In the genomic region with DNA sequence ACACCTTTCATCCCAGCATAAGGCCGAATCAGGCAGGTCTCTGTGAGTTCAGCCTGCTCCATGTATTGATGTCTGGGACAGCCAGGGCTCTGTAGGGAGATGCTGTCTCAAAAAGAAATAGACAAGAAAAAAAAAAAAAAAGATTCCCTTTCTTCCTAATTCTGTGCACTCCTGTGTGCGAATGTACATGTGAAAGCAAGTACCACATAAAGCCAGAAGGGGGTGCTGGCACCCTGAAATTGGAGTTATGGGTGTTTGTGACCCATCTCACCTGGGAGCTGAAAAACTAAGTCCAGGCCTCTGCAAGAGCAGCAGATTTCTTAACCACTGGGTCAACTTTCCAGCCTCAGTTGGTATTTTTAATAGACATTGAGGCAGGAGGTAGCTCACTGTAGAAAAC, we compare ENCODE assay signal across 14 mouse cellular contexts.
A peak's percentile ranks its signal among the peaks of the same experiment; 100 is the strongest.
DNase-seq lines count a peak whose midpoint lies in the region; ATAC-seq and TF ChIP-seq lines count a peak whose summit lies in the region.
"Had no signal": no experiment of that assay in that cellular context is flagged by ENCODE, and none has a peak within 500 bp of the region (broad histone marks: within the 10 kb centered on the region; RNA-seq: fewer than 3 reads in every experiment).

No protein-coding gene starts in this region.

- peak; percentile 40 for TF ChIP-seq CTCF in intestine, postnatal 0 days (IDR thresholded peaks at IDR 0.05; ENCODE audit: low read depth)
- TF ChIP-seq CTCF in midbrain, postnatal 0 days (IDR thresholded peaks at IDR 0.05): peak; percentile 52
- peak; percentile 45 for TF ChIP-seq CTCF in stomach, postnatal 0 days (IDR thresholded peaks at IDR 0.05; ENCODE audit: low read depth)

- no peaks in the 10 kb centered on the region for H3K4me1 ChIP-seq in intestine, postnatal 0 days (replicated peaks; ENCODE audit: control insufficient read depth, insufficient read depth, low read length)
- H3K4me1 ChIP-seq in intestine, embryonic 16.5 days (ENCODE audit: control insufficient read depth, insufficient read depth, low read length): no peaks in the 10 kb centered on the region
- H3K4me1 ChIP-seq in midbrain, postnatal 0 days (ENCODE audit: insufficient read depth, low read length): peaks cover 8% of the 10 kb centered on the region; the same call in 1 of the 2 replicates
- H3K4me1 ChIP-seq in midbrain, embryonic 16.5 days (ENCODE audit: control insufficient read depth, insufficient read depth, low read length): peaks cover 13% of the 10 kb centered on the region
- no peaks in the 10 kb centered on the region for H3K4me1 ChIP-seq in stomach, postnatal 0 days (replicated peaks; ENCODE audit: control insufficient read depth, insufficient read depth)
- H3K4me1 ChIP-seq: limb, embryonic 15.5 days had no signal

- H3K4me2 ChIP-seq in intestine, postnatal 0 days (replicated peaks; ENCODE audit: low read depth): no peak overlapping the region
- no peak overlapping the region for H3K4me2 ChIP-seq in intestine, embryonic 16.5 days (ENCODE audit: low read depth, low read length)
- H3K4me2 ChIP-seq in midbrain, postnatal 0 days (ENCODE audit: low read depth, low read length, poor library complexity, severe bottlenecking): no peak overlapping the region
- no peak overlapping the region for H3K4me2 ChIP-seq in midbrain, embryonic 16.5 days (ENCODE audit: low read length)
- H3K4me2 ChIP-seq in stomach, postnatal 0 days (replicated peaks; ENCODE audit: low read depth): no peak overlapping the region
- H3K4me2 ChIP-seq: limb, embryonic 15.5 days; midbrain, embryonic 11.5 days had no signal

- DNase-seq in adrenal gland, postnatal 14 days: peak; percentile 13
- no peak for DNase-seq in adrenal gland, postnatal 4 days (ENCODE audit: low spot score in 2 of 2)
- no peak for DNase-seq in midbrain, postnatal 0 days (ENCODE audit: low spot score)
- no peak for DNase-seq in stomach, postnatal 0 days (ENCODE audit: low spot score)
- DNase-seq in thymus, postnatal 4 days: no peak
- DNase-seq: cerebellum, adult 11-12 months; kidney, postnatal 4 days; lung, postnatal 14 days had no signal

- TF ChIP-seq EP300 in stomach, postnatal 0 days (optimal IDR thresholded peaks at IDR 0.05): no peak

- H3K4me3 ChIP-seq in intestine, postnatal 0 days (ENCODE audit: low read depth, low read length): no peak overlapping the region
- no peak overlapping the region for H3K4me3 ChIP-seq in intestine, embryonic 16.5 days (ENCODE audit: low read length)
- H3K4me3 ChIP-seq in midbrain, postnatal 0 days (ENCODE audit: low read depth, low read length): no peak overlapping the region
- no peak overlapping the region for H3K4me3 ChIP-seq in midbrain, embryonic 16.5 days (ENCODE audit: low read depth, low read length)
- H3K4me3 ChIP-seq in stomach, postnatal 0 days (ENCODE audit: low read depth, low read length): no peak overlapping the region
- H3K4me3 ChIP-seq: limb, embryonic 15.5 days had no signal

- 75% methylated on average over 2 of the region's 2 CpGs for WGBS in intestine, postnatal 0 days
- WGBS in intestine, embryonic 16.5 days: 77% methylated on average over 2 of the region's 2 CpGs
- 85% methylated on average over 2 of the region's 2 CpGs for WGBS in midbrain, postnatal 0 days
- 77% methylated on average over 2 of the region's 2 CpGs for WGBS in midbrain, embryonic 16.5 days
- WGBS in stomach, postnatal 0 days: 67% methylated on average over 2 of the region's 2 CpGs

- H3K27me3 ChIP-seq in intestine, postnatal 0 days (replicated peaks; ENCODE audit: control insufficient read depth, insufficient read depth, low read length): no peaks in the 10 kb centered on the region
- H3K27me3 ChIP-seq in intestine, embryonic 16.5 days (replicated peaks; ENCODE audit: control insufficient read depth, insufficient read depth, low read length): no peaks in the 10 kb centered on the region
- H3K27me3 ChIP-seq in midbrain, postnatal 0 days (ENCODE audit: insufficient read depth, low read length): no peaks in the 10 kb centered on the region
- no peaks in the 10 kb centered on the region for H3K27me3 ChIP-seq in midbrain, embryonic 16.5 days (ENCODE audit: control insufficient read depth, insufficient read depth, low read depth, low read length)
- no peaks in the 10 kb centered on the region for H3K27me3 ChIP-seq in stomach, postnatal 0 days (ENCODE audit: control insufficient read depth, insufficient read depth, low read length)
- H3K27me3 ChIP-seq: limb, embryonic 15.5 days had no signal

- no peak overlapping the region for H3K27ac ChIP-seq in intestine, postnatal 0 days (ENCODE audit: low read depth, low read length)
- no peak overlapping the region for H3K27ac ChIP-seq in intestine, embryonic 16.5 days (ENCODE audit: low read length)
- H3K27ac ChIP-seq in midbrain, postnatal 0 days (ENCODE audit: low read depth, low read length): no peak overlapping the region
- no peak overlapping the region for H3K27ac ChIP-seq in midbrain, embryonic 16.5 days (ENCODE audit: low read length)
- no peak overlapping the region for H3K27ac ChIP-seq in stomach, postnatal 0 days (replicated peaks)
- H3K27ac ChIP-seq: limb, embryonic 15.5 days had no signal

- H3K9me3 ChIP-seq in intestine, postnatal 0 days (ENCODE audit: control insufficient read depth): no peaks in the 10 kb centered on the region
- H3K9me3 ChIP-seq in intestine, embryonic 16.5 days (ENCODE audit: control insufficient read depth, low read length): no peaks in the 10 kb centered on the region
- no peaks in the 10 kb centered on the region for H3K9me3 ChIP-seq in midbrain, postnatal 0 days (ENCODE audit: low read length)
- no peaks in the 10 kb centered on the region for H3K9me3 ChIP-seq in midbrain, embryonic 16.5 days (replicated peaks; ENCODE audit: control insufficient read depth, low read length, poor library complexity, severe bottlenecking)
- no peaks in the 10 kb centered on the region for H3K9me3 ChIP-seq in stomach, postnatal 0 days (ENCODE audit: control insufficient read depth, low read length)
- H3K9me3 ChIP-seq: limb, embryonic 15.5 days had no signal

- H3K36me3 ChIP-seq in intestine, postnatal 0 days (ENCODE audit: control insufficient read depth, insufficient read depth): no peaks in the 10 kb centered on the region
- no peaks in the 10 kb centered on the region for H3K36me3 ChIP-seq in intestine, embryonic 16.5 days (ENCODE audit: control insufficient read depth, insufficient read depth, low read length)
- H3K36me3 ChIP-seq in midbrain, postnatal 0 days (ENCODE audit: insufficient read depth, low read length): no peaks in the 10 kb centered on the region
- H3K36me3 ChIP-seq in midbrain, embryonic 16.5 days (ENCODE audit: control insufficient read depth, insufficient read depth, low read length): no peaks in the 10 kb centered on the region
- H3K36me3 ChIP-seq in stomach, postnatal 0 days (ENCODE audit: control insufficient read depth, insufficient read depth, low read length): no peaks in the 10 kb centered on the region
- H3K36me3 ChIP-seq: limb, embryonic 15.5 days had no signal

- no peak for ATAC-seq in intestine, postnatal 0 days
- no peak for ATAC-seq in intestine, embryonic 16.5 days
- ATAC-seq in midbrain, postnatal 0 days (ENCODE audit: low FRiP score): no peak
- ATAC-seq in midbrain, embryonic 16.5 days: no peak
- no peak for ATAC-seq in stomach, postnatal 0 days (ENCODE audit: low FRiP score, low TSS enrichment)
- ATAC-seq: inflammation-experienced regulatory T-cells, adult 6 months had no signal

- H3K9ac ChIP-seq in intestine, postnatal 0 days (ENCODE audit: low read depth, low read length): no peak overlapping the region
- no peak overlapping the region for H3K9ac ChIP-seq in intestine, embryonic 16.5 days (ENCODE audit: low read depth, low read length)
- H3K9ac ChIP-seq in midbrain, postnatal 0 days (replicated peaks; ENCODE audit: low read length, poor library complexity, severe bottlenecking): no peak overlapping the region
- no peak overlapping the region for H3K9ac ChIP-seq in midbrain, embryonic 16.5 days (ENCODE audit: low read depth, low read length)
- H3K9ac ChIP-seq in stomach, postnatal 0 days (ENCODE audit: low read length): no peak overlapping the region
- H3K9ac ChIP-seq: limb, embryonic 15.5 days had no signal
